Mouse (Mus musculus): ENCODE results near the gene Slc39a11.

Slc39a11 gene

GRCm38 (mm10) chr11:113507716-113508480 lies 142.0 kb downstream of the Slc39a11 start:
- DNase-seq (ENCODE audit: low spot score), result peak; percentile 29

DNA sequence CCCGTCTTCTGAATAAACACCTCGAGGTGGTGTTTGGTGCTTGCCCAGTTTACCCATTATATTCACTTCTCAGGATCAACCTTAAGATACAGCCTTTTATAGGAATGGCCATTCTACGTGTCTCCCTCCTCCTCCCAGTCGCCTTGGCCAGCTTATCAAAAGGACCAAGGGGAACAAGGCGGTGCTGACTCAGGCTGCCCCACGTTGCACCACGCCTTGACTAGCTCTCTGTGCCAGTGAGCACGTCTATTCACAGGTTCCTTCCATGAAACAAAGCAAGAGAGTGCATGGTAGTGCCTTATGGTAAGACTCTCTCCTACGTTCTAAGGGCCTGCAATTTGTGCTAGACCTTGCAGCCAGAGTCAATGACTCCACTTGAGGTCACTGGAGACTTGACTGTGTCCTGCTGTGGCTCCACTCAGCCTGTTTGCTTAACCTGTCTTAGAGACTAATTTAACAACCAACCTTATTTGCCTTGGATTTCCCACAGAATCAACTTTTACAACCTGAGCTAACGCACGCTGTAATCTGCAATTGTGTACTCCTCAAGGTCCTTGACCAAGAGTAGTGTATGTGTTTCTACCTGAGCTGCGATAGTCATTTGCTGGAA lies 144.2 kb downstream of the Slc39a11 start:
- no peak for DNase-seq (ENCODE audit: low spot score)

- DNase-seq (ENCODE audit: low spot score), result no peak
These were observed 145.3 kb downstream of the Slc39a11 start for GRCm38 (mm10) chr11:113504459-113505062.

GRCm38 (mm10) chr11:113502968-113503367 lies 146.9 kb downstream of the Slc39a11 start:
- DNase-seq (ENCODE audit: low spot score), result no peak

- DNase-seq (ENCODE audit: low spot score), result no peak
These were observed 149.1 kb downstream of the Slc39a11 start for GRCm38 (mm10) chr11:113500631-113501305.

DNA sequence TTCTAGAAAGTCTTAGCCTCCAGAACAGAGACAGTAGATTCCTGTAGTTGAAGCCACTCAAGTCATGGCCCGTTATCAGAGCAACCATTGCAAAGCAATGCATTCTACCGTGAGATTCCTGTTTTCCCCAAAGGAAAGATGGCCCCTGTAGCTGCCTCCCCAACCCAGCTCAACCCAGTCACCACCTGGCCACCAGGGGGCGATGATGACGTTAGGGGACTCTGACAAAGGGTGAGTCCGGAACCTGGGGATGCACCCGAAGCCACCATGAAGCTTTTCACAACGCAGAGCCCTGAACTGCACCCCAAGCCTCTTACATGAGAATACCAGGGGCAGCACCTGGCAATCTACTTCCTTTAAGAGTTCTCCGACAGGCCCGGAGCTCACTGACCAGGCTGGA lies 151.0 kb downstream of the Slc39a11 start:
- peak; percentile 27 for DNase-seq (ENCODE audit: low spot score)

DNA sequence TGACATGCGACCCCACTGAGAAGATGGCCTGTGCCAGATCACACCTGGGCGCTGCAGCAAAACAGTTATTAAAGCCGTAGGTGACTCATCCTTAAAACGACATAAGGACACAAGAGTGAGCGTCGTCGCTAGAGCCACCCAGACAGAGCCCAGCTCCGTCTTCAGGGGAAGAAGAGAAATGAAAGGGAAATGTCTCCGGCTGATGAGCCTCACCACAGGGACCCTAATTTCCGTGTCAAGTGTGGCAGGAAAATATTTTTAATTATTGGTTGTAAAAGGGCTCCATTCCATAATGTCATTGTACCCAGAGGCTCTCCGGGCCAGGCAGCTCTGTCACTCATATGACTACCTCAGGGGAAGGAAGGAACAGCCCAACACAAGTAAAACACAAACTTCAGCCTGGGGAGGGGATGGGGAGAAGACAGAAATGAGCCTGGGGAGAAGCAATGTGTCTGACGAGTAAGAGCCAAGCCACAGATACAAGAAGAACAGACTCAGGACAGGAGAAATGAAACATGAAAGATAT lies 155.8 kb downstream of the Slc39a11 start:
- DNase-seq (ENCODE audit: low spot score), result no peak

- no peak for DNase-seq (ENCODE audit: low spot score)
These were observed 159.1 kb downstream of the Slc39a11 start for GRCm38 (mm10) chr11:113490530-113491520.

DNA sequence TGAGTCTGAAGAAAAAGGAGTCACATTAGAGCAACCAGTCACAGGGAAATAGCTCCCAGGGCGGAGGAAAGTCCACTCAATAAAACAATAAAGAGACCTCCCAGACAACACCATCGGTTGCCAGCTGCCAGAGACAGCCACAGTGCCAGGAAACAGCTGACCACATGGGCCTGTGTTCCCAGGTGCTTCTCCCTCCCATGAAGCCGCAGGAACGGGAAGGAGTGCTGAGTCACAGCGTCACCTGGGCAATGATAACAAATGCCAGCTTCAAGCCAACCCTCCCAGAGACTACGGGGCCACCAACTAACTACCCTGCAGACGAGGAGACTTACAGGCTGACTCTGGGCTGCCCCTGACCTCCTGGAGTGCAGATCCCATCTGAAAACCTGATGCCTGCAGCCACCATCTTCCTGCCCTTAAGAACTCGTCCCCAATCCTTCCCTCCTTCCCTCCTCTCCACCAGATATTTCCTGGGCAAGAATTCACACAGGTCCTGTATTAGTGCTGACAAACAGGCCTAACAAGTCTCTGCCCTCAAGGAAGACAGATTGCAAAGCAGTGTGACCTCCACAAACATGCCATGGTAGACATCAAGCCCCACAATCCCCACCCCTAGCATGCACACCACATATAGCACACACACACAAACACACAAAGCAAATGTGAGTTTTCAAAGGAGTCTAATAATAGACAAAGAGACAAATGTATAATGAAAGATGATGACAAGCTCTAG lies 162.1 kb downstream of the Slc39a11 start:
- DNase-seq (ENCODE audit: low spot score), result no peak

- no peak for DNase-seq (ENCODE audit: low spot score)
These were observed 165.8 kb downstream of the Slc39a11 start for GRCm38 (mm10) chr11:113484037-113484436.

GRCm38 (mm10) chr11:113477550-113477949 lies 172.3 kb downstream of the Slc39a11 start:
- peak; percentile 38 for DNase-seq (ENCODE audit: low spot score)

GRCm38 (mm10) chr11:113476720-113477119 lies 173.2 kb downstream of the Slc39a11 start:
- DNase-seq (ENCODE audit: low spot score), result no peak

DNA sequence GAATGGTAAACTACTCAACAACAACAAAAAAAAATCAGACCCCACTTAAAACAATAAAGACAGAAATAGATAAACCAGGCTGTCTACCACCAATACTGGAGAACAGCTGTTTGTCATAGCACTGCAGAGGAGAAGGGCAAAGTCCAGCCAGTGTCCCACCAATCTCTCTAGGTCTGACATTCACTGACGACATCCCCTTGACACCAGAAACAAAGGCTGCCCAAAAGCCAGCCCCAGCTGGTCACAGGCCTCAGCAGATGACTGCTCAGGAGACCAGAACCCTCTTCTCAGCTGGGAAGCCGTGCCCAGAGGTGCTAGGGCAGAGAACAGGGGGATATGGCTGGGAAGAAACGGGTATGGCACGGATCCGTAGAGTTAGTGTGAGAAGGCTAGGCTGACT lies 174.4 kb downstream of the Slc39a11 start:
- DNase-seq (ENCODE audit: low spot score), result no peak

DNA sequence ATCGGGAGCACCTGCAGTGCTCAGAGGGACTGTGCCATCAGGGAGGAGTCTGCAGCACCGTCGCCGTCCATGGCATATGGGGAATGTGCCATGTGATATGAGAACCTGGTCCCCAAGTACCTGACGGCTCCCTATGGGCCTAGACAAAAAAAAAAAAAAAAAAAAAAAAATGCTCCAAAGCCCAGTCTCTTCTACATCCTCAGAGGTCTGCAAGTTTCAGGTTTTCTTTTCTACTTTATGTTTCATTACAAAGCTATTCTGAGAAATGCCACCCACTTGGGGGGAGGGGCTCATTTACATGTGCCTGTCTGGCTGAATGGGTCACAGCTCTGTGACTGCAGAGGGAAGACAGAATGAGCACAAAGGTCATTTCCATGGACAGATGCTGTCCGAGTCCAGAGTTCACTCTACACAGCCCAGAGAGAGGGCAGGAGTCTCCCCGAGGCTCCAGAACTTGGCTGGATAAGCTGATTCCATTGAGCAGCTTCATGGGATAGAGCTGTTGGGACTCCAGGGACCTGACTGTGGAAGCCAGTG lies 175.8 kb downstream of the Slc39a11 start:
- no peak for DNase-seq (ENCODE audit: low spot score)

GRCm38 (mm10) chr11:113471936-113472335 lies 177.9 kb downstream of the Slc39a11 start:
- no peak for DNase-seq (ENCODE audit: low spot score)

DNA sequence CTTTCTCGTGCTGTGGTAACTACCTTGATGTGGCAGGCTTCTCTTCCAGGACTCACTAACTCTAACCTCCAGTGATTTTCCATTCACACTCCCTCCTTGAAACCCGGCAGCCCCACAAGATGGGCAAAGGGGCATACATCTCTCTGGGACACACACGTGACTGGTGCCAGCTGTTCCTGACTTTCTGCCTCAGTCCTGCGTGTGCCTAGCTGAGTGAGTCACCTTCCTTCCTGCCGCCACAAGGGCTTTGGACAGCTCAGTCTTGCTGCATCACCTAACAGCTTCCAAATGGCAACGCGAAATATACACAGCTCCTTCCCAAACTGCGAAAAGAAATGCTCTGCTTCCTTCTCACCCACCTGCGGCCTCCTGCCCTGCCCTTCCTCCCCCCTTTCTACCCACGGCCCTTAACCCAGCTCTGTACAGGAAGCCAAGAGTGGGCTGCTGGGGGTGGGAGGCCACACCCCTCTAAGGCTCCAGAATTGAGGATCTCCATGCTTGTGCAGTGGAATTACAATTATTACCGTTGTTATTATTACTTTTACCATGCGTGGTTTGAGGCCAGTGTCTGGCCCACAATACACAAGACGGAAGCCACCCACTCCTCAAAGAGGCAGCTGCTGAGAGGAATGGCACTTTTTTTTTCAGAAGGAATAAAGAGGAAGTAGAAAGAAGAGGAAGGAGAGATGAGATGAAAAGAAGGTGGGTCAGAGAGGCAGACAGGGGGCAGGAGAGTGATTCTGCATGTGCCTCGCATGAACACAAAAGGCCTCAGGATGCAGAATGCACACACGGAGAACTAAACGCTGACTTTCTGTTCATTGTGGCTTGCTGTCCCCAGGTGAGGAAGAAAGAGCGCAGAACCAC lies 179.7 kb downstream of the Slc39a11 start:
- no peak for DNase-seq (ENCODE audit: low spot score)

- no peak for DNase-seq (ENCODE audit: low spot score)
These were observed 181.9 kb downstream of the Slc39a11 start for GRCm38 (mm10) chr11:113468016-113468415.

DNA sequence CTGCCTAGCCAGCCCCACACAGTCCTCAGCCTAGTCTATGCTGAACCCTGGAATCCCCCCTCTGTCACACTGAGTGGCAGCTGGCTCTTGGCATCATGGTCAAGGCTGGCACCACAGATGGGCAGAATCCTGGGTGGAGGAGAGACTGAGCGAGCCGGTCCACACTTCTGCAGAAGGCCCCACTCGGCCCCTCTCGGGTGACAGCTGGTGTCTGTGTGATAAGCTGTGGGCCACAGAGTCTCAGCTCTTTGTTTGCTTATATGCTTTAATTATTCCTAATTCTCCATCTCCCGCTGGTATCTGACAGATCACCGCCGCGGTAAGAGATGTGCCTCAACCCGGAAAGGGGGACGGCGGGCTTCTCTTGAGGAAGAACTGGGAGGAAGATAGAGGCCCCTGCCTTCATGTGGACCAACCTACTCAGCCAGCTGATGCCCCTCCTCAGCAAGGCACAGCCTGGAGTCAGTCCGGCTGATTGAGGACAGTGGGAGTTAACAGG lies 182.5 kb downstream of the Slc39a11 start:
- no peak for DNase-seq (ENCODE audit: low spot score)

- DNase-seq (ENCODE audit: low spot score), result no peak
These were observed 189.8 kb downstream of the Slc39a11 start for GRCm38 (mm10) chr11:113460118-113460517.

Data from layer of hippocampus, adult 11-12 months (tissue).